Mouse (Mus musculus) Patski (cell line): ENCODE measurements around the gene Mbd6. TPM values are rescaled to one million over a fixed set of nuclear protein-coding genes. Genes with fewer than 3 reads are reported as not detected.

Source experiments
- ATAC-seq: fragments of 100-300 bp; one replicate; pipeline ENCODE4 v1.8.0; 2021
- CTCF ChIA-PET: fragments of 350-600 bp; sonication (Branson Sonifier 250); formaldehyde crosslinking; loops from one replicate; lab custom pipeline; 2022; ENCODE audit warnings: inconsistent platforms; lab: Charles Lee
- POLR2A ChIA-PET: fragments of 350-600 bp; sonication (Branson Sonifier 250); formaldehyde crosslinking; loops from one replicate; lab custom pipeline; 2022; ENCODE audit warnings: antibody characterized with exemption, inconsistent platforms; lab: Charles Lee
- DNase-seq: peaks from one replicate; pipeline ENCODE4 v3.0.0-alpha.2; 2011; ENCODE audit warnings: low read depth, low spot score
- H3K27me3 ChIP-seq: fragments of 371-371 bp; one replicate; pipeline ENCODE4 v1.5.1; 2021
- CTCF ChIP-seq: fragments of 100-300 bp; IDR thresholded peaks from one replicate; pipeline ENCODE4 v1.5.1; 2021
- in situ Hi-C: fragments of 300-500 bp; cut with MboI; formaldehyde crosslinking; loops from 3 replicates; pipeline ENCODE4 v1.11.1; 2018; ENCODE audit warnings: low pct_unique_long_range_greater_than_20kb, mixed read lengths
- polyA plus RNA-seq: library from polyadenylated mRNA; unstranded; gene quantifications from one replicate; pipeline ENCODE4 v1.2.3, GENCODE M21; 2021

The Mbd6 gene
- polyA plus RNA-seq, 1 experiment from 2014 or later: 55.1 TPM

- H3K27me3 ChIP-seq: no peaks in the 10 kb centered on the region
- in situ Hi-C loops: no loop called here
- CTCF ChIA-PET: no interaction called here
- POLR2A ChIA-PET: interaction anchor here (1.2 kb wide), 1 partner anchor 9 kb away, joined by 6 read pairs; no protein-coding TSS in a partner anchor
- ATAC-seq: no peak
- no peak for TF ChIP-seq CTCF
- no peak for DNase-seq
These were observed 11.5 kb upstream of the Mbd6 start for GRCm38 (mm10) chr10:127300361-127300760.

- in situ Hi-C loops: loop anchor here (25.0 kb wide), 2 partner anchors 365 to 740 kb away; partner anchors contain the start of genes Nab2, Naca and Nemp1
- H3K27me3 ChIP-seq: no peaks in the 10 kb centered on the region
- no peak for TF ChIP-seq CTCF
- no peak for DNase-seq
- ATAC-seq: no peak
- ChIA-PET POLR2A (interaction anchor here (0.8 to 1.0 kb wide), 2 partner anchors 14 to 20 kb away, joined by 3 to 4 read pairs; no protein-coding TSS in a partner anchor), CTCF (interaction anchor here (1.0 to 1.1 kb wide), 2 partner anchors 11 to 15 kb away, joined by 3 to 5 read pairs; partner anchors contain the start of gene Mars)
These were observed 8.4 kb upstream of the Mbd6 start for GRCm38 (mm10) chr10:127297015-127297871.

- no peak for TF ChIP-seq CTCF
- in situ Hi-C loops: loop anchor here (25.0 kb wide), 2 partner anchors 366 to 741 kb away; partner anchors contain the start of genes Nab2, Naca and Nemp1
- DNase-seq: no peak
These were observed 7.4 kb upstream of the Mbd6 start for GRCm38 (mm10) chr10:127295986-127296794.

GRCm38 (mm10) chr10:127294895-127295510, 6.2 kb upstream of the Mbd6 start:
- no peaks in the 10 kb centered on the region for H3K27me3 ChIP-seq
- DNase-seq (no peak), ATAC-seq (no peak)
- in situ Hi-C loops: loop anchor here (25.0 kb wide), 2 partner anchors 367 to 742 kb away; partner anchors contain the start of genes Nab2, Naca and Nemp1
- ChIA-PET POLR2A (interaction anchor here (1.0 kb wide), 1 partner anchor 16 kb away, joined by 3 read pairs; no protein-coding TSS in a partner anchor), CTCF (interaction anchor here (1.2 kb wide), 1 partner anchor 11 kb away, joined by 3 read pairs; no protein-coding TSS in a partner anchor)
- no peak for TF ChIP-seq CTCF

More at GRCm38 (mm10) chr10:127295986-127296794, 7.4 kb upstream of the Mbd6 start:
- no peaks in the 10 kb centered on the region for H3K27me3 ChIP-seq
- ChIA-PET CTCF (no interaction called here), POLR2A (interaction anchor here (1.0 kb wide), 1 partner anchor 19 kb away, joined by 3 read pairs; no protein-coding TSS in a partner anchor)
- no peak for ATAC-seq

- H3K27me3 ChIP-seq: no peaks in the 10 kb centered on the region
- DNase-seq (no peak), ATAC-seq (no peak)
- no peak for TF ChIP-seq CTCF
- in situ Hi-C loops: loop anchor here (25.0 kb wide), 2 partner anchors 369 to 744 kb away; partner anchors contain the start of genes Nab2, Naca and Nemp1
- CTCF ChIA-PET: no interaction called here
- POLR2A ChIA-PET: interaction anchor here (1.5 kb wide), 1 partner anchor 19 kb away, joined by 3 read pairs; no protein-coding TSS in a partner anchor
These were observed 4.8 kb upstream of the Mbd6 start for GRCm38 (mm10) chr10:127293590-127294113.

- ChIA-PET POLR2A (interaction anchor here (1.5 kb wide), 1 partner anchor 19 kb away, joined by 3 read pairs; no protein-coding TSS in a partner anchor), CTCF (interaction anchor here (1.3 kb wide), 1 partner anchor 45 kb away, joined by 3 read pairs; no protein-coding TSS in a partner anchor)
- ATAC-seq (no peak), DNase-seq (no peak)
- in situ Hi-C loops: loop anchor here (25.0 kb wide), 2 partner anchors 369 to 744 kb away; partner anchors contain the start of genes Nab2, Naca and Nemp1
- TF ChIP-seq CTCF: no peak
- H3K27me3 ChIP-seq: no peaks in the 10 kb centered on the region
These were observed 4.2 kb upstream of the Mbd6 start for GRCm38 (mm10) chr10:127292987-127293538.

- no peak for TF ChIP-seq CTCF
- DNase-seq (no peak), ATAC-seq (no peak)
- H3K27me3 ChIP-seq: no peaks in the 10 kb centered on the region
- in situ Hi-C loops: loop anchor here (25.0 kb wide), 2 partner anchors 370 to 745 kb away; partner anchors contain the start of genes Nab2, Naca and Nemp1
- ChIA-PET CTCF (interaction anchor here (1.0 to 1.3 kb wide), 2 partner anchors 13 to 47 kb away, joined by 3 read pairs; no protein-coding TSS in a partner anchor), POLR2A (interaction anchor here (1.0 to 1.4 kb wide), 3 partner anchors 9 to 19 kb away, joined by 3 to 4 read pairs (median 4); partner anchors contain the start of gene Mars)
These were observed 3.2 kb upstream of the Mbd6 start for GRCm38 (mm10) chr10:127291881-127292638.
